Mouse (Mus musculus) kidney, embryonic 15.5 days (tissue): ENCODE results near the gene Fgfr2. TPM values are rescaled to one million over a fixed set of nuclear protein-coding genes. Genes with fewer than 3 reads are reported as not detected.

Experiments
- ATAC-seq: fragments of 200-750 bp; cut with Nextera tagmentation; replicated peaks from 2 replicates; pipeline ENCODE4 v1.8.0; 2017; ENCODE audit warnings: moderate TSS enrichment; ENCODE audit not compliant: low FRiP score
- H3K27ac ChIP-seq: fragments of 300-500 bp; sonication (generic); 2 replicates; pipeline ENCODE4 v1.5.1; 2015; ENCODE audit warnings: mild to moderate bottlenecking, inconsistent platforms
- H3K27me3 ChIP-seq: fragments of 300-500 bp; sonication (generic); 2 replicates; pipeline ENCODE4 v1.6.1; 2015; ENCODE audit warnings: inconsistent platforms
- H3K36me3 ChIP-seq: fragments of 300-500 bp; sonication (generic); 2 replicates; pipeline ENCODE4 v1.6.1; 2015; ENCODE audit warnings: inconsistent platforms
- H3K4me1 ChIP-seq: fragments of 300-500 bp; sonication (generic); 2 replicates; pipeline ENCODE4 v1.6.1; 2015; ENCODE audit warnings: inconsistent platforms
- H3K4me2 ChIP-seq: fragments of 300-500 bp; sonication (generic); 2 replicates; pipeline ENCODE4 v1.6.1; 2015; ENCODE audit warnings: moderate library complexity, mild to moderate bottlenecking, inconsistent platforms
- H3K4me3 ChIP-seq: fragments of 300-500 bp; sonication (generic); replicated peaks from 2 replicates; pipeline ENCODE4 v1.5.1; 2015; ENCODE audit warnings: mild to moderate bottlenecking, inconsistent platforms
- H3K9ac ChIP-seq: fragments of 300-500 bp; sonication (generic); 2 replicates; pipeline ENCODE4 v1.6.1; 2015; ENCODE audit warnings: mild to moderate bottlenecking, inconsistent platforms
- H3K9me3 ChIP-seq: fragments of 300-500 bp; sonication (generic); replicated peaks from 2 replicates; pipeline ENCODE4 v1.6.1; 2016; ENCODE audit warnings: inconsistent platforms
- WGBS: fragments of 180-500 bp; shearing (Covaris S2); methylation state at CpG from one replicate; pipeline ENCODE4 v1.1.7; 2015; ENCODE audit warnings: mixed read lengths; 5-methylcytosine and 5-hydroxymethylcytosine counted together
- polyA plus RNA-seq: library from polyadenylated mRNA; unstranded; fragments of >200 nt; fragmentation: Nextera tagmentation; extraction: Ambion mirVana; gene quantifications from 2 replicates; pipeline ENCODE4 v1.2.1, GENCODE M21; 2015

Gene Fgfr2
- polyA plus RNA-seq, 1 experiment from 2014 or later = 104 TPM

- H3K4me1 ChIP-seq = 0 out of 2 replicates have a peak, but pooled peaks cover 9% of the 10 kb centered on the region
- H3K36me3 ChIP-seq = no peaks in the 10 kb centered on the region
- no peak for ATAC-seq
- no peak overlapping the region for H3K4me2 ChIP-seq
- no peak overlapping the region for H3K27ac ChIP-seq
- 20% methylated on average over 7 of the region's 7 CpGs for WGBS
- H3K27me3 ChIP-seq = no peaks in the 10 kb centered on the region
- H3K9ac ChIP-seq = no peak overlapping the region
- no peak overlapping the region for H3K4me3 ChIP-seq
- no peaks in the 10 kb centered on the region for H3K9me3 ChIP-seq
These were observed 1028.5 kb downstream of the Fgfr2 start for GRCm38 (mm10) chr7:132094666-132095065.

- Histone ChIP-seq H3K36me3 (no peaks in the 10 kb centered on the region), H3K27ac (no peak overlapping the region), H3K27me3 (no peaks in the 10 kb centered on the region), H3K4me2 (no peak overlapping the region), H3K4me3 (no peak overlapping the region), H3K4me1 (no peaks in the 10 kb centered on the region), H3K9ac (no peak overlapping the region), H3K9me3 (no peaks in the 10 kb centered on the region)
- WGBS = 83% methylated on average over 7 of the region's 7 CpGs
- ATAC-seq = no peak
These were observed 1031.6 kb downstream of the Fgfr2 start for GRCm38 (mm10) chr7:132091551-132091950.

- WGBS = 60% methylated on average over 6 of the region's 6 CpGs
- H3K9me3 ChIP-seq = no peaks in the 10 kb centered on the region
- H3K4me3 ChIP-seq = no peak overlapping the region
- H3K27ac ChIP-seq = no peak overlapping the region
- H3K36me3 ChIP-seq = no peaks in the 10 kb centered on the region
- H3K9ac ChIP-seq = no peak overlapping the region
- H3K4me1 ChIP-seq = no peaks in the 10 kb centered on the region
- no peak for ATAC-seq
- no peaks in the 10 kb centered on the region for H3K27me3 ChIP-seq
- H3K4me2 ChIP-seq = no peak overlapping the region
These were observed 1034.5 kb downstream of the Fgfr2 start for GRCm38 (mm10) chr7:132088606-132089005.

GRCm38 (mm10) chr7:132088181-132088580 is 1035.0 kb downstream of the Fgfr2 start:
- Histone ChIP-seq H3K4me2 (no peak overlapping the region), H3K9me3 (no peaks in the 10 kb centered on the region), H3K9ac (no peak overlapping the region), H3K4me1 (no peaks in the 10 kb centered on the region), H3K36me3 (no peaks in the 10 kb centered on the region), H3K27me3 (no peaks in the 10 kb centered on the region), H3K4me3 (no peak overlapping the region), H3K27ac (no peak overlapping the region)
- 73% methylated on average over 4 of the region's 4 CpGs for WGBS
- ATAC-seq = no peak

GRCm38 (mm10) chr7:132075825-132076224 is 1047.3 kb downstream of the Fgfr2 start:
- Histone ChIP-seq H3K36me3 (no peaks in the 10 kb centered on the region), H3K4me2 (no peak overlapping the region), H3K27me3 (no peaks in the 10 kb centered on the region), H3K4me1 (no peaks in the 10 kb centered on the region), H3K4me3 (no peak overlapping the region), H3K9ac (no peak overlapping the region), H3K27ac (no peak overlapping the region), H3K9me3 (no peaks in the 10 kb centered on the region)
- no peak for ATAC-seq
- 75% methylated on average over 1 of the region's 1 CpGs for WGBS

- H3K4me2 ChIP-seq = no peak overlapping the region
- no peaks in the 10 kb centered on the region for H3K36me3 ChIP-seq
- 60% methylated on average over 3 of the region's 3 CpGs for WGBS
- no peak overlapping the region for H3K27ac ChIP-seq
- H3K4me3 ChIP-seq = no peak overlapping the region
- no peaks in the 10 kb centered on the region for H3K4me1 ChIP-seq
- H3K9ac ChIP-seq = no peak overlapping the region
- no peaks in the 10 kb centered on the region for H3K27me3 ChIP-seq
- no peaks in the 10 kb centered on the region for H3K9me3 ChIP-seq
- no peak for ATAC-seq
These were observed 1048.6 kb downstream of the Fgfr2 start for GRCm38 (mm10) chr7:132074503-132074902.

- WGBS = 82% methylated on average over 6 of the region's 6 CpGs
- Histone ChIP-seq H3K4me1 (no peaks in the 10 kb centered on the region), H3K27ac (no peak overlapping the region), H3K36me3 (no peaks in the 10 kb centered on the region), H3K27me3 (no peaks in the 10 kb centered on the region), H3K4me2 (no peak overlapping the region), H3K9me3 (no peaks in the 10 kb centered on the region), H3K4me3 (no peak overlapping the region), H3K9ac (no peak overlapping the region)
- no peak for ATAC-seq
These were observed 1052.1 kb downstream of the Fgfr2 start for GRCm38 (mm10) chr7:132070877-132071625.

- H3K4me3 ChIP-seq = no peak overlapping the region
- H3K27ac ChIP-seq = no peak overlapping the region
- H3K4me2 ChIP-seq = no peak overlapping the region
- no peaks in the 10 kb centered on the region for H3K36me3 ChIP-seq
- H3K9me3 ChIP-seq = no peaks in the 10 kb centered on the region
- WGBS = 80% methylated on average over 5 of the region's 5 CpGs
- no peaks in the 10 kb centered on the region for H3K27me3 ChIP-seq
- H3K9ac ChIP-seq = no peak overlapping the region
- no peak for ATAC-seq
- no peaks in the 10 kb centered on the region for H3K4me1 ChIP-seq
These were observed 1055.2 kb downstream of the Fgfr2 start for GRCm38 (mm10) chr7:132067951-132068350.

- no peak for ATAC-seq
- WGBS = 80% methylated on average over 5 of the region's 5 CpGs
- H3K9me3 ChIP-seq = no peaks in the 10 kb centered on the region
These were observed 1055.6 kb downstream of the Fgfr2 start for GRCm38 (mm10) chr7:132067511-132067910.

GRCm38 (mm10) chr7:132060116-132060515 is 1063.0 kb downstream of the Fgfr2 start:
- Histone ChIP-seq H3K9ac (no peak overlapping the region), H3K4me1 (no peaks in the 10 kb centered on the region), H3K9me3 (no peaks in the 10 kb centered on the region), H3K4me3 (no peak overlapping the region), H3K27me3 (no peaks in the 10 kb centered on the region), H3K27ac (no peak overlapping the region), H3K36me3 (no peaks in the 10 kb centered on the region), H3K4me2 (no peak overlapping the region)
- 72% methylated on average over 7 of the region's 7 CpGs for WGBS
- ATAC-seq = no peak

More at GRCm38 (mm10) chr7:132067511-132067910, 1055.6 kb downstream of the Fgfr2 start:
- no peaks in the 10 kb centered on the region for H3K36me3 ChIP-seq
- H3K4me2 ChIP-seq = no peak overlapping the region
- H3K4me3 ChIP-seq = no peak overlapping the region
- H3K27ac ChIP-seq = no peak overlapping the region
- no peak overlapping the region for H3K9ac ChIP-seq
- H3K27me3 ChIP-seq = no peaks in the 10 kb centered on the region
- no peaks in the 10 kb centered on the region for H3K4me1 ChIP-seq

GRCm38 (mm10) chr7:132056565-132056964 is 1066.6 kb downstream of the Fgfr2 start:
- H3K36me3 ChIP-seq = no peaks in the 10 kb centered on the region
- no peaks in the 10 kb centered on the region for H3K4me1 ChIP-seq
- no peaks in the 10 kb centered on the region for H3K9me3 ChIP-seq
- 60% methylated on average over 7 of the region's 7 CpGs for WGBS
- no peak overlapping the region for H3K27ac ChIP-seq
- H3K9ac ChIP-seq = no peak overlapping the region
- ATAC-seq = no peak
- H3K4me3 ChIP-seq = no peak overlapping the region
- H3K27me3 ChIP-seq = no peaks in the 10 kb centered on the region
- no peak overlapping the region for H3K4me2 ChIP-seq

- no peak for ATAC-seq
- Histone ChIP-seq H3K4me2 (no peak overlapping the region), H3K4me3 (no peak overlapping the region), H3K27me3 (no peaks in the 10 kb centered on the region), H3K9ac (no peak overlapping the region), H3K9me3 (no peaks in the 10 kb centered on the region), H3K4me1 (peaks cover 9% of the 10 kb centered on the region; the same call in 1 of the 2 replicates), H3K27ac (no peak overlapping the region), H3K36me3 (no peaks in the 10 kb centered on the region)
- 57% methylated on average over 3 of the region's 4 CpGs for WGBS
These were observed 1076.5 kb downstream of the Fgfr2 start for GRCm38 (mm10) chr7:132046662-132047061.
